Mouse (Mus musculus) lung, postnatal 4 days (tissue): ENCODE measurements around the gene Rnf114.
A peak's percentile ranks its signal among the peaks of the same experiment; 100 is the strongest.

Experiments
- DNase-seq, 2 experiments: peaks; one replicate each; pipeline ENCODE4 v3.0.0; 2021

The Rnf114 gene

DNA sequence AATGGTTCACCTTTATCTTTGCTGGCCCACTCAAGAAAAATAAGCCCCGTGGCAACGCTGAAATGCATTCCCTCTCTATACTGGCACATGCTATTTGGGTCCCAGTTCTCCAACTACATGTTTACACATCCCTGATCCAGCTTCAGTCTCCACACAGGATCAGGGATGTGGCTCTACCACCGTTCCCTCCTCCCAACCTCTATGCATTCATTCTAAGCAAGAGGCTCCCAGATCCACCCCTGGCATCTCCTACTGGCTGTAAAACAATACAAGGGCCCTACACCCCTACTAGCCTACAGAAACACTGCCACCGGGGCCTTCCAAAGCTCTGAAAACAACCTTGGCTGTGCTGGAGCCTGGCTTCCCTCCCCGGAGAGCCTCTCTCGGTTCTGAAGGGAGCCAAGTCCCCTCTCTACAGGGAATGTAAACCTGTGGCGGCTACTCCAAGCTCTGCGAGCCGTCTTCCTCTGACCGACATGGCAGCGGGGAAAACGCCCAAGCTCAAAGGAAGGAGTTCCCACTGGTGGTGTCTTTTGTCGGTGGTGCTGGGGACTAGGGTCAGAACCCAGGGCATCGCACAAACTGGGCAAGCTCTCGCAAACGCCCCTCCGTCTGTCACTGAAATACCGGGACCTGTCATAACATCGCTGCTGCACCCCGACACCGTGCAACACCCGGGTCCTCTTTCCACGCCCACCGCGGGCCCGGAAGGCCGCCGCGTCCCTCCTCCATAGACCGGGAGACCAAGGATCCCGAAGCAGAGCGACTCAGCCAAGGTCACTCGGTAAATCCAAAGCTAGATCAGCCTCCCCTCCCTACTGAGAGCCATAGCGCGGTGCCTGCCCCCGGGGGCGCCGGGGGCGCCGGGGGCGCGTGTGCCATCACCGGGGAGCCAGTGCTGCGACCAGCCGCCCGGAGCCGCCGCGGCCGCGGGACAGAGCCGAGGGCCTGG, at the start of gene Rnf114:
Gene Rnf114, plus strand, starts transcription at position 889 of the 952 bp plus-strand sequence.
- peak; percentile 56 to 58 for DNase-seq

DNA sequence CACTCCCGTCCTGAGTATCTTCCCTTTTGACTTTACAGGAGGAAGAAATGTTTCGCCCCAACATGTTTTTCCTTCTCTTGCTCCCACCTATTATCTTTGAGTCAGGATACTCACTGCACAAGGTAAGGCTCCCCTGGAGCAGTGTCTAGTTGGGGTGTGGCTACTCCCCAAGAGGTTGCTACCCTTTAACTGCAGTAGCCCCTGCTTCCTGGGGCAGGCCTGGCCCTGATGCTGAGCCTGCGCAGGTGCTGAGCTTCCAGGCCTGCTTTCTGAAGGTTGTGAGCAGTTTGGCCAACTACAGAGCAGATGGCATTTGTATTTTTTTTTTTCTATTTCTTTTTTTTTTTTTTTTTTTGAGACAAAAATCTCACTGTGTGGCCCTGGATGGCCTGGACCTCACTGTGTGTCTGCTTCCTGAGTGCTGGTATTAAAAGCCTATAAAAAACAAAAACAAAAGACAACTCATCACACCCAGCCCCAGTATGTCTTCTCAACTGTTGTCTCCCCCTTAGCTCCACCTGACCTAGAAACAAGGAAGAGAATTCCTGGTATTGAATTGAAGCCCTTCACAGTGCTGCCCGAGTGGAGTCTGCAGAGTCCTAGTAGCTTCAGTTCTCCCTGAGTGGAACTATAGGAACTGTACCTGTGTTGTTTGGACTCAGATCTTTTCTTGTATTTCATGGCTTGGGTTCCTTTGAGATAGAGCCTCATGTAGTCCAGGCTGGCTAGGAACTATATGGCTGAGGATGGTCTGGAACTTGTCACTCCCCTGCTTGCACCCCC, 48.8 kb upstream of the Rnf114 start:
- DNase-seq = no peak

DNA sequence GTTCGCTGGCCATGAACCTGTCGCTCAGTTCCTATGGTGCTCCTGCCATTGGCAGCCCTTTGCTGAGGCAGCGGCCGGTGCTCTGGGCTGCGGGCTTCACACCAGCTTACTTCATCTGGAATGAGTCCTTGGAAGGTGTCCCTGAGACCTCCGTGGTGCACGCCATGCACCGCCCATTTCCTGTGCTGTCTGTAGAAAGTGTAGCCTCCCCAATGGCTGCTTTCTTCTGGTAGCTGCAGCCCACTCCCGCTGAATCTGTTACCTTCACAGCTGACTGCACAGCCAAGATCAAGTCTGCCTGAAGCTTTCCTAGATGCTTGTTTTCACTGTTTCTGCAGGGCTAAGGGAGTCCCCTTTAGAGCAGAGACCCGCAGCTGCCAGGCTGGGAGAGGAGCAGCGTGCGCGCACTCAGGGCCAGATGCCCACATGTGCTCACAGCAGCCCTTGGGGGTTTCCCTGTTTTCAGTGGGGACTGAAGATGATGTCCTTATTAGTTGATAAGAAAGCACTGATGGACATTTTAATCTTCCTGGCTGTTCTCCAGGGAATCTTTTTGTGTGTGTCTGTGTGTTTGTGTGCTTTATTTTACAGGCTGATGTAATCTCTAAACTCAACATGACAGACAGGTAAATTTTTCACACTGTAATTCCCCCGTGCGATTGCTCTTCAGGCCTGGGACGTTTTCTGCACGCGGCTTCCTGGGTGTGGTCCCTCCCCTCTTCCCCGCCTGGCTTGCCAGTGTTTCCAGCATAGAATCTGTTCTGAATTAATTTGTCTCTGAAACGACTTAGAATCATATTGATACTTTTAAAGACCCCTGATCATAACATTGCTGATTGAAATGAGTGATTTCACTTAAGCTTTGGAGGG, 46.3 kb upstream of the Rnf114 start:
- no peak for DNase-seq

DNA sequence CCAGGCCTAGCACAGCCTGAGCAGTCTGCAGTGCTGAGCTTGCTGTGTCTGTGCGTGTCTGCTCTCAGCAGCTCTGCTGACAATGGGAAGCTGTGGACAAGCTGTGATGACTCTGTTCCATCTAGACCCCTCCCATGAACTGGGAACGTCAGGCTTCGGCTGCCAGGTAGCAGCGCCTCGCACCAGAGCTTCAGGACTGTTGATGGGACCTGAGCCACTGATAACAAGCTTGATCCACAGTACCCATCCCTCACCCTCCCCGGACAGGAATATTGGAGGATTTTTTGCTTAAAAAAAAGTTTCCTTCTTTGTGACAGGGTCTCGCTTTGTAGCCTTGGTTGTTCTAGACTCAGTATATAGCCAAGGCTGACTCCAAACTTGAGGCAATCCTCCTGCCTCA, 45.2 kb upstream of the Rnf114 start:
- DNase-seq = no peak

DNA sequence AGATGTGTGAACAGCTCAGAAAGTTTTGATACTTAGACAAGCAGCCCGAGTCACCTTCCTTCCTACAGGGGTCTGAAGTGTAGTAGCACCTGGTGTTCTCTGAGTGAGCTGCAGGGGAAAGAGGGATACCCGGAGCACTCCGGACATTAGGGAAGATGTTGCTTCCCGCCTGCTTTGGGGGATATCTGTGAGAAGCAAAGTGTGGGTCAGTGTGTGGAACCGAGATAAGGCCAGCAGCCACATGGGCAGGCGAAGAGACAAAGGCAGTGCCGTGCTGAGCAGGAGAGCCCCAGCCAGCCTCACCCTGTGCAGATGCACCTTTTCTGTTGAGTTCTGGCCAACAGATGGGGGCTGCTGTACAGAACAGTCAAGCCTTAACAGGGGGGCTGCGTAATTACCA, 44.8 kb upstream of the Rnf114 start:
- no peak for DNase-seq

DNA sequence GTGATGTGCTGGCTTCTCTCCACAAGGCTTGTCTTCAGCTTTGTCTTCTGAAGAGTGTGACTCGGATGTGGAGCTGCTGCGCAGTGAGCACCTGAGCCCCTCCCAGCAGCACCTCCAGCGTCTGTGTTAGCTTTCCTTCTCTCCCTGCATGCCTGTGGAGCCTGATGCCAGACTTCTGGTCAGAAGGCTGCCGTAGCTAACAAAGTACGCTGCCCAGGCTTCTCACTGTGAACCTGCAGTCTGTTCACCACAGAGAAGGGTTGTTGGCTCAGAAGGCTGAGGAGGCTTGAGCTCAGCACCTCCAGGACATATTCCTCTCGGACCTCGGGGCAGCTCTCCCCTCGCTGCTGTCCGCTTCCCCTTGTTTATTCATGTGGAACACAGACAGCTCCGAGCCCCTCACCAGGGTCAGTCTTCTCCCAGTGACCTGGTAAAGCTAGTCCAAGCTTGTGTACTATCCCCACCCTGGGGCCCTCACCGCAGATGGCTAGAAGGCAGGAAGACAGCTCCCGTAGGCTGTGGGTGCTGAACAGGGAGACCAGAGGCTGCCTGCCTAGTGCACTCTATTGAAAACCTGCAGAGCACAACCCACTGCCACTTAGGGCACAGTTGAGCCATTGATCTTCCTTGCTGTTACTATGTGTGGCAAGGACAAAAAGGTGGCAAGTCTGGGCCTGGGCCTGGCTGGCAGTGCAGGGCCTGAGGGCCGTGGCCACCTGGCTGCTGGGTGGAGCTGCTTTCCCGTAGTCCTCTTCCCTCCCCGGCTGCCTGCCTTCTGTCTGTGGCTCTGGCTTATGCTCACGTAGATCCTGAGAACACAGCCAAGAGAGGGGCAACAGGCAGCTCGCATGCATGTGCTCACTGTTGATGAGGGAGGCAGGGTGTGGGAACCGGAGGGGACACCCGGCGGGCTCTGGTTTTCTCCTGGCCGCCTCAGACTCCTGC, 42.8 kb upstream of the Rnf114 start:
- no peak for DNase-seq

DNA sequence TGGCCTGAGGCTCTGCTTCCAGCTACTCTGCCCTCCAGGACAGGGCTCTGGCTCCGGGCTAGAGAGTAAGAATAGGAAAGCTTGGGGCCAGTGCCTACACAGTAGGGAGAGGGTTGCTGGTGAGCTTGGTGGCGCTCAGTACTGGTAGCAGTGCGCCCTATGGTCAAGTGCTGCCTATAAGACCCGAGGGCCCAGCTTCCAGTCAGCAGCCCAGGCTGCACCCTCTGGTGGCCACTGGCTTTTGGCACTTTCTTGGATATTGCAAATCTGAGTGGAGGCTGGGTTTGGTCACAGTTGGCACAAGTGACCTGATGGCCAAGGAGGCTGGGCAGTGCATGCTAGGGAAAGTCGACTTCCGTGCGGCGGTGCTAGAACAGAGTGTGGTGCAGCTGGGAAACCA, 41.8 kb upstream of the Rnf114 start:
- no peak for DNase-seq

DNA sequence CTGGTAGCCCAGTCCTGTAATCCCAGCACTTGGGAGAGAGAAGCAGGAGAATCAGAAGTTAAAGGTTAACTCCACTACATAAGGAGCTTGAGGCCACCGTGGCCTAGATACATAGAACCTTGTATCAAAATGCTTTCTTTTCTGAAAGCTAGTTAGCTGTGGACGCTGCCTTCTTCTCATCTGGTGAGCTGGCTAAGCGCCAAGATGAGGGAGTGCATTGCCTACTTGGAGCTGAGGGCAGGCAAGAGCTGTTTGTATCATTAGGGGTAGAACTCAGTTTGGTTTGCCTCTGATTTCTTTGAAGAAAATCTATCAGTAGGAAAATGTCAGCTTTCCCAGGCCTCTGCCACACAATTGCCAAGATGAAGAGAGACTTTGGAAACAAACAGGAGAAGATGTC, 38.6 kb upstream of the Rnf114 start:
- DNase-seq = no peak

DNA sequence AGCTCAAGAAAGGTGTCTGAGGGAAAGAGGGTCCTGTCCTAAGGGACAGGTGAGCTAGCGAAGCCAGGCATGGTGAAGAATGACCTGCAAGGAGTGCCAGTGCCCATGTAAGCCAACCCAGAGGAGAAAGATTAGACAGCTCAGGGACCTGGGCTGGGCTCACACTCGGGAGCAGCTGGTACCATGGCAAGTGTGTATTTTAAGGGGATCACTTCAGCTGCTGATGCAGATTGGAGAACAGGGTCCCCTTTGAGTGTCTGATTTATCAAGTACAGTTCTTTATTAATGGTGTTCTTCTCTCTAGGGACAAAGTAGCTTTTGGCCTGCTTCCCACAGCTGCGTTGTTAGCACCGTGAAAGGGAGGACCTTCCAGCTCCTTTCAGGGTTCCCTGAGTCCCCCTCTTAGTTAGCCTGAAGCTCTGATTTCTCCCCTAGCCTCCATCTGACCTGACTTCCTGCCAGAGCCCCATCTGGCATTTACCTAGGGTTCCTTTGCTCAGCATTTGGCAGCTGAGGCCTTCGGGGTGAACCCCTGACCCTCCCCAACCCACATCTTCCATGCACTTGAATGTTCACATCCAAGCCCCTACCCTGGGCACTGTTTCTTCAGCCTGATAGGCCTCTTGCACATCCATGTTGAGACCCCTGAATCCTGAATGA, 36.0 kb upstream of the Rnf114 start:
- no peak for DNase-seq

DNA sequence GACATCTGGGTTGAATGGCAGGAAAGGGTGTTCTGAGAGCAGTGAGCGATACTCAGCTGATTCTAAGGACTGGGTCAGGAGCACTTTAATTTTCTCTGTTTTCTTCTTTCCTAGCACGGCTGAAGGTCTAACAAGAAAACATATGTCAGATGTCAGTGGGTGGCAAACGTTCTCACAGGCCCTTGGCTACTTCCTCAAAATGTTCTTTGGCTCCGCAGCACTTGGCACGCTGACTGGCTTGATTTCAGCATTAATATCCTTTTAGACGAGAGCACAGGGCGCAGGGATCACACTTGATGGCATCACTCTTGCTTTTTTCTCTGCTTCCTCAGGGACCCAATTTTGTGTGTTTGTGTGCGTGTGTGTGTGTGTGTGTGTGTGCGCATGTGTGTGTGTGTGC, 35.2 kb upstream of the Rnf114 start:
- DNase-seq = no peak

DNA sequence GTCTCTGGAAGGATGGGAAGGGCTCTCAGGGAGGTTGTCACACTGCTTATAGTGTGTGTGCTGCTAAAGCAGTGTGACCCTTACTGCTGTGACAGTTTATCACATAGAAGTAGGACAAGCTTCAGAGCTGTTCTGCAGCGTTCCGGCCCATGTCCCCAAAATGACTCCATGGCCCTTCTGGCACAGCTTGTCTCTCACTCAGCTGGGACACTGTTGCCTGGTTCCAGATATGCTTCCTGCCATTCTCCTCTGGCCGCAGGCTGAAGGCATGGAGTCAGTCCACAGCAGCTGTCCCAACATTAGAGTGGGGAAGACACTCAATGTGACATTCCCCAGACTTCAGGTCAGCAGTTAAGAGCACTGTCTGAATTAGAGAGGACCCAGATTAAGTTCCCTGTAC, 33.9 kb upstream of the Rnf114 start:
- DNase-seq = no peak

DNA sequence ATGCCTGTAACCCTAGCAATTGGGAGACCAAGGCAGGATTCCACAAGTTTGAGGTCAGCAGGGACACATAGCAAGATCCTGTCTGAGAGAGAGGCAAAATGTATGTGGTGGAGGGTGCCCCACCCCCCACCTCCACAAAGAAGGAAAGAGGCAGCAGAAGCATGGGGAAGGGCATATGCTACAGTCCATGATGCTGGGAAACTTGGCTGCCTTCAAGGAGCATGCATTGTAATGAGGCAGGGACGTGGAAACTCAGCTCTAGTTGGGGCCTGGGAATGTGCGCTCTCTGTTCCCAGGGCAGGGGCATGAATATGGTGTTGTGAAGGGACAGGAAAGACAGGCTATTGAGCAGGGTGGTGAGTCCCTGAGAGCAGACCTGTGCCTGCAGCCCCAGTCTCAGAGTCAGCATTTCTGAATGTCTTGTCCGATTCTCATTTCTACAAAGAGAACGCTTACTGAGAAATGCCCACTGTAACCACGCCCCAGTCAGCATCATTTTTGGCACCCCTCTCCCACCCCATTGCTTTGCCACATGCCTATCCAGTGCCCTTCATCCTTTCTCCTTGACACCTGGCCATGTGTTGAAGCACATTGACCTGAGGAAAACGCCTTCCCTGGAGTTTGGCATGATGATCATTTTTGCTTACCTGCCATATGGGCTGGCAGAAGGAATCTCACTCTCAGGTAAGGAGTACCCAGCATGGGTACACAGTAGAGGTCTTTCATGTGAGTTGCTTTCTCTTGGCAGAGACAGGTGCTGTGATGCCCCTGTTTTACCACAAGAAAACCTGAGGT, 33.2 kb upstream of the Rnf114 start:
- no peak for DNase-seq

DNA sequence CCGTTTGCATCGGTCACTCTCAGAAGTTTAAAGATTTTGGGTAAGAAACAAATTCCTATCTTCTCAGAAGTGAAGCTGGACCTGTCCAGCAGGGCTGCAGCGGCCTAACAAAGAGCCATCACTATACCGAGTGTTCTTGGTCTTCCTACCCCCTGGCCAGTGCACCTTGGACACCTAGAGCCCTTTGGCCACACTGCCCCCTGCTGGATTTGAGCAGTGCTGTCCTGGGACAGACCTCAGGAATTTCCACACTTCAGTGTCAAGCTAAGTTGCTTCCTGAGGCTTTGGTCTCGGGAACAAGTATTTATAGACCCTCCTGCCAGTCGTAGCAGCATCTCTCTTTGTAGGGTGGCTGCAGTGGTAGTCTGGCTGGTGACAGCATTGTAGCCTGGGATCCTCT, 29.5 kb upstream of the Rnf114 start:
- DNase-seq = peak; percentile 59 to 71

DNA sequence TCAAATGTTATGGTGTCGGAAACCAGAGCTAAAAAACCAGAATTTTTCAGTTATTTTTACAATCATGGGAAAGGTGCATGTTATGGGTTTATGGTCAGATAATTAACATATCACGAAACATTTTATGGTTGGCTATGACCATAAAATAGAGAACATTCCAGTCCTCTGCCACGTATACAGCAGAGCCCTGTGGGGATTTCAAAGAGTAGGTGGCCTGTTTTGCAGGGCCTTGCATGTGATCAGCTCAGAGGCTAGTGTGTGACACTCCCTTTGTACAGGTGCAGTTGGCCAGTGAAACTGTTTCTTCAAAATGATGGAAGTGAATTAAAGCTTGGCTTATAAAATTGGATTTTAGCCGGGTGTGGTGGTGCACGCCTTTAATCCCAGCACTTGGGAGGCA, 28.6 kb upstream of the Rnf114 start:
- DNase-seq = no peak

DNA sequence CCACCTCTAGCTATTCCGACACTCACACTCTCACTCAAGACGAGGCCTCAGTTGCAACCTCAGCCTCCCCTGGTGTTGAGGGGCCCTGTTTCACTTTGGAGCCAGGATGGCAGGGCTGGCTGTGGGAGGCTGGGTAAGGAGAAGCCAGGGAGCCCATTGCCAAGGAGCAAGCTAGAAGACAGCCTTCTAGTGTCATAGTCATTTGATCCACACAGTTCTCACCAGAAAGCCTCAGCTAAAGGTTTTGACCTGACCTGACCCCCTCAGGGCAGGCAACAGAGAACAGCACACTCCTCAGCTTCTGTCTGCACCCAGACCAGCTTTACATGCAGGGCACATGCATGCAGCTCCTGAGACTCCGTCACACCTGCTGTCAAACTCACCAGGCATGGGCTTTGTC, 26.5 kb upstream of the Rnf114 start:
- no peak for DNase-seq

DNA sequence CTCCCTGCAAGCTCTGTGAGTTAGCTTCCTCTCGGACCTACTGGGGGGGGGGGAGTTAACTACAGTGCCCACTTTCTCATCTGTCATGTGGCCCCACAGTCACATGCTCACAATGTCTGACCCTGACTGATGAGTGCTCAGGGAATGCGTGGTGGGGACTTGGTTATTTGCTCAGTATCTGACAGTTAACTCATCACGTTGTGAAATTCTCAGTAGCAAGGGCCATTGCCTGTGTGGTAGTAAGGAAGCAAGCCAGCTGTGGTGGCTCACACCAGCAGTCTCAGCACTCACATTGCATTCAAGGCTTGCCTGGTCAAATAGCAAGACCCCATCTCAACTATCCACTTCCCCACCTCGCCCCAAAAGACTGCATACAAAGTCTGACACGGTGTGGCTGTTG, 25.2 kb upstream of the Rnf114 start:
- DNase-seq = no peak

DNA sequence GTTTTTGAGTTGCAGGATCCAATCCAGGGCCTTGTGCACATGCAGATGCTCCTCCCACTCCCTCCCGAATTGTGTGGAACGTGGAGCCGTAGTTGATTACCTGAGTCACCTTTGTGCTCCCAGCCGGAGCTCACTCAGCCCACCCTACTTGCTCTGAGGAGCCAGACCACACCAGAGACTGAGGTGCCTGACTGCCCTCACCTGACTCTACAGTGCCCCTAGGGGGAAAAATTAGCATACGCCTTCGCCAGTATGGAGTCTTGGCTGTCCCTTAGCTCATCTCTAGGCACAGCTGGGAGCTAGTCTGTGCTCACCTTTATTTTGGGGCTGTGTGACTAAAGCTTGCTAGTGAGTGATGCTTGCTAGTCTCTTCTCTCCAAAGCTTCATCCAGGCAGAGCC, 24.0 kb upstream of the Rnf114 start:
- no peak for DNase-seq

DNA sequence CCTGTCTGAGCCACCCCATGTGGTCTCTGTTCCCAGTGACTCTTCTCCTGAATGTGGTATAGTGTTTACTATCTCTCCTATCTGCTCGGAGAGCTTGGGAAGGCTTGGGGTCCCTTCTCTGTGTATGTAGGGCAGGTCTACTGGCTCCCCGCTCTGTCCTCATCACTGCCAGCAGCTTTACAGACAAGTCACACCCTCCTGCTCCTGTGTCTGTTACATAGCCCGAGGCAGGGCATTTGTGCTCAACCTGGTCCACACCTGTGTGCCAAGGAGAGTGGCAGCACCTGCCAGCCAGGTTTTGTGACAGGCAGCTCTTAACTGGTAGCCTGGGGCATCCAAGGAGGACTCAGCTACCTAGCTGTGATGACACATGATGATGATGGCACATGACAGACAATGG, 21.8 kb upstream of the Rnf114 start:
- no peak for DNase-seq

DNA sequence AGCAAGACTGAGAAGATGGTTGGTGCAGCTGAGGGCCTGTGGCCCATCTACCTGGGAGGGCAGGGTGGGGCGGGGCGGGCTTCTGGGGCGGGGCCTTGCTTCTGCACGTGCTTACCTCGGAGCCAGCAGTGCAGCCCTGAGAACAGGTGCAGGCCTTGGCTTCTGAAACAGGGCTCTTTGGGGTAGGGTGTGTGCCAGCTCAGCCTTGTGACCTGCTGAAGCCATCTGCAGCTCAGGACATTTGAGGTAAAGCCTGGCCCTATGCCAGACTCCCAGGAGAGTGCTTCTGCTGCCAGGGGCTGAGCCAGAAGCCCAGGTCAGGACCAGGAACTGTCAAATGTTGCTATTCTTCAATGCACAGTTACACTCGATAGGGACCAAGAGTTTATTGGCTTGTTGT, 20.9 kb upstream of the Rnf114 start:
- no peak for DNase-seq

DNA sequence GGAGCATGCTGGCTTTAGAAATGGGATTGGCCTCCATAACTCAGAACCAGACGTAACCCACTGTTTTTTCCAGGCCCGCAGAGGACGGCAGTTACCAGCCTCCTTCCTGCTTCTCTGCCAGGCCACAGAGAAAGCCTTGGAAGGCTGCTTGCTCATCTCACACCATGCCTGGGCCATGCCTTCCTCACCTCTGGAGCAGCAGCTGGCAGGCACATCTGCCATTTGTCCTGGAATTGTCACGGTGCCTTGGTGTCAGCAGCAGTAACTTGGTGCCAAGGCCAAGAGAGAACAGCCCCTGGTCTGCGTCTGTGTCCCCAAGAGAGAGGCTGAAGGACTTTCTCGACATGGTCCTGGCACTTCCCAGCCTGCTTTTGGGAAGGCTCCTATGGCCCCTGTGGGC, 18.2 kb upstream of the Rnf114 start:
- no peak for DNase-seq

DNA sequence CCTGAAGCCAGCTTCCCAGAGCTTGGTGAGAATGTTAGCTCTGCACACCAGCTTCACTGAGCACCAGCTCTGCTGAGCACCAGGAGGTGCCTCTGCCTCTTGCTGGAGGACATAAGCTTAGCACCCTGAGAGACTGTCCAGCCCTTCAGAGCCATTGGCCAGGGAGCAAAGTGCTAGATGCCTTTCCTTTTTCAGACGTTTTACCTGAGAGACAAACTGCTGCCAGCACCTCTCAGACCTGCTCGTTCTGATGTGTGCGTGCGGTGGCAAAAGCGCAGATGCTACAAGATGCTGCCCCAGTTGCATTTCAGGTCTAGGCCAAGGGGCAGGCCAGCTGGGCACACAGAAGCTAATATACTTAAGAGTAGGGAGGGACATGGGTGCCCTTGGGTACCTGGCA, 16.8 kb upstream of the Rnf114 start:
- DNase-seq = no peak
